Mouse (Mus musculus) hindbrain, embryonic 12.5 days (tissue): ENCODE results near the gene Clca3b. TPM values are rescaled to one million over a fixed set of nuclear protein-coding genes. Genes with fewer than 3 reads are reported as not detected.
"Not testable (repeated sequence)": the region's sequence is repeated elsewhere in the genome, so short reads cannot be mapped to it uniquely, and the experiment has no call there.

Experiments
- ATAC-seq: fragments of 200-750 bp; cut with Nextera tagmentation; 2 replicates; pipeline ENCODE4 v1.8.0; 2017; ENCODE audit warnings: moderate TSS enrichment; ENCODE audit not compliant: low FRiP score
- H3K27ac ChIP-seq: fragments of 300-500 bp; sonication (generic); 2 replicates; pipeline ENCODE4 v1.5.1; 2016; ENCODE audit warnings: mild to moderate bottlenecking
- H3K27me3 ChIP-seq: fragments of 300-500 bp; sonication (generic); 2 replicates; pipeline ENCODE4 v1.6.1; 2016; ENCODE audit warnings: mild to moderate bottlenecking
- H3K36me3 ChIP-seq: fragments of 300-500 bp; sonication (generic); 2 replicates; pipeline ENCODE4 v1.6.1; 2016; ENCODE audit warnings: mild to moderate bottlenecking
- H3K4me1 ChIP-seq: fragments of 300-500 bp; sonication (generic); 2 replicates; pipeline ENCODE4 v1.6.1; 2016
- H3K4me2 ChIP-seq: fragments of 300-500 bp; sonication (generic); replicated peaks from 2 replicates; pipeline ENCODE4 v1.6.1; 2016; ENCODE audit warnings: mild to moderate bottlenecking
- H3K4me3 ChIP-seq: fragments of 300-500 bp; sonication (generic); 2 replicates; pipeline ENCODE4 v1.5.1; 2016; ENCODE audit warnings: mild to moderate bottlenecking
- H3K9ac ChIP-seq: fragments of 300-500 bp; sonication (generic); 2 replicates; pipeline ENCODE4 v1.6.1; 2016; ENCODE audit warnings: mild to moderate bottlenecking, moderate library complexity
- H3K9me3 ChIP-seq: fragments of 300-500 bp; sonication (generic); replicated peaks from 2 replicates; pipeline ENCODE4 v1.6.1; 2016; ENCODE audit warnings: mild to moderate bottlenecking
- WGBS: fragments of 180-500 bp; shearing (Covaris S2); methylation state at CpG from one replicate; pipeline ENCODE4 v1.1.7; 2016; 5-methylcytosine and 5-hydroxymethylcytosine counted together
- polyA plus RNA-seq: library from polyadenylated mRNA; unstranded; fragments of >200 nt; fragmentation: Nextera tagmentation; extraction: Ambion mirVana; gene quantifications from 2 replicates; pipeline ENCODE4 v1.2.1, GENCODE M21; 2016

The Clca3b gene
- polyA plus RNA-seq = not detected in 2 replicates

GRCm38 (mm10) chr3:144849014-144849556, at the start of gene Clca3b:
Clca3b (minus strand) TSS chr3:144849357.
- ATAC-seq, H3K9ac ChIP-seq, H3K4me3 ChIP-seq, H3K36me3 ChIP-seq, H3K4me1 ChIP-seq, H3K27ac ChIP-seq, H3K27me3 ChIP-seq, H3K4me2 ChIP-seq, H3K9me3 ChIP-seq: not testable (repeated sequence)
- 90% methylated on average over 9 of the region's 9 CpGs for WGBS

DNA sequence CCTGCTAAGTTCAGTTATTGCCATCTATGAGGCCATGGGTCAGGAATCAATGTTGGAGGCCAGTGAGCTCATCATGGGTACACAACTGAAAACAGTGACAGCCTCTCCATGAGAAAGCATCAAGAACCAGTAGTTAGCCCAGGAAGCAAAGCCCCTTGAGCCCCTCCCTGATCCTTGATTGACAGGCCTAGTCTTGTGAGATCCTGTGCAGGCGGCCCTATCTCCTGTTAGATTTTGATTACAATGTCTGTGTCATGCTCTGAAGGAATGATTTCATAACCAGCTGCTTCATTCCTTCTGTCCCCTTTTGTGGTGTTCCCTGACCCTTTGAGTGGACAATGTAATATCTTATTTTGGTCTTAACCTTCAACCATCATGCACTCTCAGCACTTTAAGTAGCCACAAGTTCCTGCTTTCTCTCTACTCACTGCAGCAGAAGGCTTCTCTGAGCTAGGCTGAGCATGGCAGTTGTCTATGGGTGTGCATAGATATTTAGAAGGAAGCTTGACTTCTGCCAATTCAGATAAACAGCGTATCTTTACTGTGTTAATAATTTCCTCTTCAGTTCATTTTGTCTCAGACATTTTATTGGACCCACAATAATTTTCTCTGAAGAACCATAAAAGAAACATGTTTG, 48.0 kb upstream of the Clca3b start:
- Histone ChIP-seq H3K27me3 (no peaks in the 10 kb centered on the region), H3K4me2 (no peak overlapping the region), H3K27ac (no peak overlapping the region), H3K36me3 (no peaks in the 10 kb centered on the region), H3K9me3 (no peaks in the 10 kb centered on the region), H3K4me1 (no peaks in the 10 kb centered on the region), H3K9ac (no peak overlapping the region), H3K4me3 (no peak overlapping the region)
- 83% methylated on average over 2 of the region's 2 CpGs for WGBS
- ATAC-seq = no peak

GRCm38 (mm10) chr3:144890246-144890758, 41.1 kb upstream of the Clca3b start:
- no peak overlapping the region for H3K9ac ChIP-seq
- no peaks in the 10 kb centered on the region for H3K4me1 ChIP-seq
- H3K4me3 ChIP-seq = no peak overlapping the region
- no peaks in the 10 kb centered on the region for H3K36me3 ChIP-seq
- H3K27ac ChIP-seq = no peak overlapping the region
- no peaks in the 10 kb centered on the region for H3K9me3 ChIP-seq
- no peaks in the 10 kb centered on the region for H3K27me3 ChIP-seq
- WGBS = 50% methylated on average over 2 of the region's 2 CpGs
- ATAC-seq = no peak
- no peak overlapping the region for H3K4me2 ChIP-seq

DNA sequence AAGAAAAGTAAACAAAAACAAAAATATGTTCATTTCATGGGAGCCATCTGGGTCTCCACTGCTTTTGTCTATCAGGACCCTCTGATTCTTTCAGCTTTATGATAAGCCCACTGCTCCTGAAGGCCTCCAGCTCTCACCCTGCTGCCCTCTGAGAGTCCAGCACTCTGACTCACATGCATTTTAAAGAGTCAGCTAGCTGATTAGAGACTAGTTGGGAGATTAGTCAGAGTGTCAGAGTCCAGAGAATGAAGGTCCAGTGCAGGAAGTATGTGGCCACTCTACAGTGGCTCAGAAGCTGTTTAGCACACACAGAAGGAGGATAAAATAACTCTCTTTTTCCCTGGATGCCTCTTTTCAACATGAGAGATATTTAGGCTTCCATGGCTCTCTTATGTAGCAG, 37.8 kb upstream of the Clca3b start:
- no peaks in the 10 kb centered on the region for H3K36me3 ChIP-seq
- ATAC-seq = no peak
- H3K4me2 ChIP-seq = no peak overlapping the region
- no peak overlapping the region for H3K27ac ChIP-seq
- no peak overlapping the region for H3K9ac ChIP-seq
- H3K27me3 ChIP-seq = no peaks in the 10 kb centered on the region
- H3K9me3 ChIP-seq = no peaks in the 10 kb centered on the region
- no peak overlapping the region for H3K4me3 ChIP-seq
- H3K4me1 ChIP-seq = no peaks in the 10 kb centered on the region

DNA sequence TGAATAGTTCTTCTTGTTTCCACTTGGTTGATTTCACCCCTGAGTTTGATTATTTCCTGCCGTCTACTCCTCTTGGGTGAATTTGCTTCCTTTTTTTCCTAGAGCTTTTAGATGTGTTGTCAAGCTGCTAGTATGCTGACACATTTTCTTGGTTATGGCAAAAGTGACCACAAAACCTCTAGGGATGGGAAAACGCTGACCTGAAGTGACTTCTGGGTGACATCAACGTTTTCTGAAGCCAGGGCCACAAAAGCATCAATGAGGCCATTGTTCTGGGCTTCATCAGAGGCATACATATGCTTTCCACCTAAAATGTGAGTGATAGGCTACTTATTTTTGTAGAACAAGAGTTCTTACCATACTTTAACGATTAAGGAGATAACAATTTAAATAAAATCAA, 22.9 kb upstream of the Clca3b start:
- not testable (repeated sequence) for H3K4me1 ChIP-seq, H3K4me3 ChIP-seq, H3K4me2 ChIP-seq, H3K27ac ChIP-seq, ATAC-seq, H3K9me3 ChIP-seq, H3K36me3 ChIP-seq, H3K9ac ChIP-seq, H3K27me3 ChIP-seq
- WGBS = 32% methylated on average over 4 of the region's 4 CpGs

- H3K27ac ChIP-seq = no peak overlapping the region
- 58% methylated on average over 4 of the region's 4 CpGs for whole genome bisulfite sequencing
- no peaks in the 10 kb centered on the region for H3K4me1 ChIP-seq
- H3K36me3 ChIP-seq = no peaks in the 10 kb centered on the region
- no peak overlapping the region for H3K9ac ChIP-seq
- no peaks in the 10 kb centered on the region for H3K27me3 ChIP-seq
- H3K9me3 ChIP-seq = no peaks in the 10 kb centered on the region
- no peak overlapping the region for H3K4me3 ChIP-seq
- H3K4me2 ChIP-seq = no peak overlapping the region
- ATAC-seq = no peak
Measured at GRCm38 (mm10) chr3:144849584-144849983, 427 bp upstream of the Clca3b start.

DNA sequence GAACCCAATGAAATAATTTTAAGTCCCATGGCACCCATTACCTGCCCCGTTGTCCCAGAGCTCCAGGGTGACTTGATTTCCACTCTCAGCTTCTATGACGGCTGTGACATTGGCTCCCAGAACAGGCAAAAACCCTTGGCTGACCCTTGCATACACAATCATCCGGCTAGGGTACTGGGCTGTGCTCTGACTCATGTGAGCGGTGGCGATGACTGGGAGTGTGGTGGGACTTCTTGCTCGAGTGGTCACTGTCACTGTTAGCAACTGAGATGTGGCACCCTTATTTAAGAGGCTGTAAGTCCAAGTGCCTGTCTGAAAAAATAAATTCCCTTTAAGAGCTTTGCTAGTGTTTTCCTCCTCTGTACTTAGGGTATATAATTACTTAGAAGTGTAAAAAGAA, 21.9 kb downstream of the Clca3b start:
- Histone ChIP-seq H3K36me3 (no peaks in the 10 kb centered on the region), H3K4me3 (no peak overlapping the region), H3K4me2 (no peak overlapping the region), H3K4me1 (no peaks in the 10 kb centered on the region), H3K9ac (no peak overlapping the region), H3K27me3 (no peaks in the 10 kb centered on the region), H3K9me3 (no peaks in the 10 kb centered on the region), H3K27ac (no peak overlapping the region)
- 83% methylated on average over 6 of the region's 6 CpGs for WGBS
- ATAC-seq = no peak

DNA sequence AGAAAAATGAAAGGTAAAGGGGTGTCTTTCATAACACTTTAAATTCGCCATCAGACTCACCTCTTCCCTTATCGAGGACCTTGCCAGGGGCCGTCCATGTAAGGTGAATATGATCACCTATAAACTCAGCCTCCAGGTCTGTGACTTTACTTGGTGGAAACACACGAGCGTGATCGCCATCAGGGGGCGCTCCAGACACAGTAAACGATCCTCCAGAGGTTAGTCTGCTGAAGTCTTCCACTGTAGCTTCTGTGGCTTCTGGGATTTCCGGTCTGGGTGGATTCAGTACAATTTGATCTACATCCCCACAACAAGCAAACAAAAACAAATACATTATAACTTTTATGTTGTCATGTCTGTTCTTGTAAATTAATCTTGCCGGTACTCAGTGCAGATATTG, 24.0 kb downstream of the Clca3b start:
- H3K4me1 ChIP-seq = no peaks in the 10 kb centered on the region
- no peak overlapping the region for H3K27ac ChIP-seq
- H3K9me3 ChIP-seq = no peaks in the 10 kb centered on the region
- ATAC-seq = peak; percentile 74
- H3K4me3 ChIP-seq = no peak overlapping the region
- H3K4me2 ChIP-seq = no peak overlapping the region
- WGBS = 24% methylated on average over 10 of the region's 10 CpGs
- no peaks in the 10 kb centered on the region for H3K27me3 ChIP-seq
- no peaks in the 10 kb centered on the region for H3K36me3 ChIP-seq
- H3K9ac ChIP-seq = no peak overlapping the region

- H3K4me2 ChIP-seq = no peak overlapping the region
- no peaks in the 10 kb centered on the region for H3K4me1 ChIP-seq
- no peaks in the 10 kb centered on the region for H3K9me3 ChIP-seq
- no peaks in the 10 kb centered on the region for H3K27me3 ChIP-seq
- no peak overlapping the region for H3K27ac ChIP-seq
- WGBS = 83% methylated on average over 5 of the region's 5 CpGs
- ATAC-seq = no peak
- no peaks in the 10 kb centered on the region for H3K36me3 ChIP-seq
- H3K4me3 ChIP-seq = no peak overlapping the region
- no peak overlapping the region for H3K9ac ChIP-seq
Measured at GRCm38 (mm10) chr3:144823331-144823730, 25.8 kb downstream of the Clca3b start.

DNA sequence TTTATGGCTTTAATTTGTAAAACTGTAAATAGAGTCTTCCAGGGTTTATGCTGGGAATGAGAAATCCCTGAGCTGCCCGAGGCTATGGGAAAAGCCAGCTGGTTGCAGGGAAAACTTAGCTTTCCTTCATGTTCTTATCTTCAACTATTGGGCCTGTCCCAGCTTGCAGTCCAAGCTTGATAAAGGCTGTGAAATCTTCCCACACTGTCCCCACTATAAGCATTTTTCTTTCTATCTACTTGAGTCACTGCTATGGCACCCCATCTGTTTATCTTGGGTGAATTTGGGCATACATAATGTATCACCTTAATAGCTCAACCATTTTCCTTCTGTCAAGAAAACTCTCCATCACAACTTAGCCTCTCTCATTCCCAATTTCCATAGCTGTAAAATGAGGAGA, 28.5 kb downstream of the Clca3b start:
- Histone ChIP-seq H3K4me1 (no peaks in the 10 kb centered on the region), H3K9me3 (no peaks in the 10 kb centered on the region), H3K27me3 (no peaks in the 10 kb centered on the region), H3K27ac (no peak overlapping the region), H3K9ac (no peak overlapping the region), H3K36me3 (no peaks in the 10 kb centered on the region), H3K4me2 (no peak overlapping the region), H3K4me3 (no peak overlapping the region)
- no peak for ATAC-seq
- 65% methylated on average over 1 of the region's 1 CpGs for WGBS

GRCm38 (mm10) chr3:144819219-144819618, 29.9 kb downstream of the Clca3b start, which contains the start of gene Clca3a2:
Clca3a2 (minus strand) TSS chr3:144819494.
- H3K4me3 ChIP-seq, H3K4me2 ChIP-seq, H3K27me3 ChIP-seq, H3K36me3 ChIP-seq, H3K9me3 ChIP-seq, H3K27ac ChIP-seq, ATAC-seq, H3K9ac ChIP-seq, H3K4me1 ChIP-seq: not testable (repeated sequence)
- WGBS = 85% methylated on average over 6 of the region's 6 CpGs

GRCm38 (mm10) chr3:144813336-144813735, 35.8 kb downstream of the Clca3b start:
- not testable (repeated sequence) for ATAC-seq, H3K27me3 ChIP-seq, H3K4me3 ChIP-seq, H3K4me1 ChIP-seq, H3K27ac ChIP-seq, H3K9ac ChIP-seq, H3K9me3 ChIP-seq, H3K36me3 ChIP-seq, H3K4me2 ChIP-seq
- WGBS = 91% methylated on average over 6 of the region's 6 CpGs

GRCm38 (mm10) chr3:144811821-144812220, 37.3 kb downstream of the Clca3b start:
- H3K9ac ChIP-seq = no peak overlapping the region
- H3K9me3 ChIP-seq = no peaks in the 10 kb centered on the region
- WGBS = 34% methylated on average over 3 of the region's 3 CpGs
- no peak overlapping the region for H3K4me3 ChIP-seq
- H3K27ac ChIP-seq = no peak overlapping the region
- ATAC-seq = no peak
- no peak overlapping the region for H3K4me2 ChIP-seq
- H3K36me3 ChIP-seq = no peaks in the 10 kb centered on the region
- no peaks in the 10 kb centered on the region for H3K4me1 ChIP-seq
- no peaks in the 10 kb centered on the region for H3K27me3 ChIP-seq
